Mouse (Mus musculus): Measurements from ENCODE around the gene Lrrc45. TPM values are rescaled to one million over a fixed set of nuclear protein-coding genes. Genes with fewer than 3 reads are reported as not detected.
"Not testable (repeated sequence)": the region's sequence is repeated elsewhere in the genome, so short reads cannot be mapped to it uniquely, and the experiment has no call there.

The Lrrc45 gene
- polyA plus RNA-seq, 1 experiment from 2014 or later, result 86.6 TPM

DNA sequence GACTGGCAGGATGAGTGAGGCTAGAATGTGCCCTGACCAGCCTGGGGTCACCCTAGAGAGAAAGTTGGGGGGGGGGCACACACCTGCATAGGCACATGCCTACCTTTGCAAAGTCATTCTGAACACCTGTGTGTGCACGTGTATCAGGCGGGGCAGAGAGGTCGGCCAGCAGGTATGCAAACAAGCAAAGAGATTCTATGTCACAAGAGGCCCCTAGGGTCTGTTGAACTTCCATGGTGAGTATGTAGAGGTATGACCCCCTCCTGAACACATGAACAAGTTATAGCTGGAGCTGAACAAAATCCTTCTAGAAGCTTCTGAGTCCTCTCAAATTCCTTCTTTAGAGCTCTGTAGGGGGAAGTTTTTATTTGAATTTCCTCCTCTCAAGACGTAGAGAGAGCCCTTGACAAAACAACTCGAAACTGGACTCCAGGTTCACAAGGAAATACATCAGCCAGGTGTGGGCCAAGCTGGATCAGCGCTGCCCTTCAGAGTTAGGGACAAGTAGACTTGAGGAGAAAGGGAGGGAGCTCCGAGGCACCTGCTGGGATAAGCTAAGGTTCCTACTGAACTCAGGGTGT, 30.5 kb downstream of the Lrrc45 start:
- 79% methylated on average over 7 of the region's 7 CpGs for WGBS
- ATAC-seq, result no peak

DNA sequence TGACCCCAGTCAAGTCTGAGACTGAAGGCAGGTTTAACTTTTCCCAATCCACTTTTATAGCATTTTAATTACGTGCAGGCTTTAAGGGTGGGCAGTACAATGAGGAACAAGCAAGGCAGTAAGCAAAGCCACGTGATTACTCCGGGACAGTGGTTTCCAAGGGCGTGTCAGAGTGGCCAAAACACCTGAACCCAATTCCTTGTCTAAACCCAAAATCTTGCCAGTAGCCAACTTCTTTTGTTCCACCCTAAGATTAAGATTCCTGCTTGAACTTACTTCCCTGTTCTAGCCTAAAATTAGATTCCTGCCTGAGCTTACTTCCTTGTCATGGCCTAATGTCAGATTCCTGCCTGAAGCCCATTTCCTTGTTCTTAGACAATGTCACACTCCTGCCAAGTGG, 34.2 kb downstream of the Lrrc45 start:
- Histone ChIP-seq H3K36me3 (ENCODE audit: control insufficient read depth, insufficient read depth, low read length) (no peaks in the 10 kb centered on the region), H3K9me3 (replicated peaks; ENCODE audit: control insufficient read depth, low read length, poor library complexity, severe bottlenecking) (no peaks in the 10 kb centered on the region), H3K27me3 (ENCODE audit: control insufficient read depth, insufficient read depth, low read depth, low read length) (no peaks in the 10 kb centered on the region), H3K4me2 (ENCODE audit: low read length) (no peak overlapping the region), H3K4me3 (ENCODE audit: low read depth, low read length) (no peak overlapping the region), H3K4me1 (ENCODE audit: control insufficient read depth, insufficient read depth, low read length) (no peaks in the 10 kb centered on the region), H3K9ac (ENCODE audit: low read depth, low read length) (no peak overlapping the region), H3K27ac (ENCODE audit: low read length) (no peak overlapping the region)
- 80% methylated on average over 4 of the region's 4 CpGs for WGBS
- ATAC-seq, result no peak

More for the DNA sequence above, 30.5 kb downstream of the Lrrc45 start:
- H3K36me3 ChIP-seq (ENCODE audit: control insufficient read depth, insufficient read depth, low read length), result no peaks in the 10 kb centered on the region
- H3K27me3 ChIP-seq (ENCODE audit: control insufficient read depth, insufficient read depth, low read depth, low read length), result no peaks in the 10 kb centered on the region
- no peaks in the 10 kb centered on the region for H3K9me3 ChIP-seq (replicated peaks; ENCODE audit: control insufficient read depth, low read length, poor library complexity, severe bottlenecking)
- H3K4me3 ChIP-seq (ENCODE audit: low read depth, low read length), result no peak overlapping the region
- H3K4me2 ChIP-seq (ENCODE audit: low read length), result no peak overlapping the region
- H3K9ac ChIP-seq (ENCODE audit: low read depth, low read length), result no peak overlapping the region
- H3K4me1 ChIP-seq (ENCODE audit: control insufficient read depth, insufficient read depth, low read length), result no peaks in the 10 kb centered on the region
- no peak overlapping the region for H3K27ac ChIP-seq (ENCODE audit: low read length)

DNA sequence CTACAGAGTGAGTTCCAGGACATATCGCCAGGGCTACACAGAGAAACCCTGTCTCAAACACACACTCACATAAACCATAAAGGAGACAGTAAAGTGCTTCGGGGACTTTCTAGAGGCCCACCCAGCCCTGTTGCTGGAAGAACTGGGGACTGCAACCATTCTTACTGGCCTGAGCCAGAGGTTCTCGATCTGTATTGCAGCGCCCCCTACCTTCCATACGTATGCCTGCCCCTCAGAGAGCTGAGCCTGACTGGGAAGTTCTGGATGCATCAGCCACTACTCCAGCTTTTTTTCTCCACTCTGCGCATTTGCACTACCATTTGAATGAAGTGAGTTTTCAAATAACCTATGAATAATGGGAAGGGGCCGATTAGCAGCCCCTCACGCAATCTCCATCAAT, 35.7 kb downstream of the Lrrc45 start:
- Histone ChIP-seq H3K4me2 (ENCODE audit: low read length) (no peak overlapping the region), H3K9ac (ENCODE audit: low read depth, low read length) (no peak overlapping the region), H3K36me3 (ENCODE audit: control insufficient read depth, insufficient read depth, low read length) (no peaks in the 10 kb centered on the region), H3K4me3 (ENCODE audit: low read depth, low read length) (no peak overlapping the region), H3K27me3 (ENCODE audit: control insufficient read depth, insufficient read depth, low read depth, low read length) (no peaks in the 10 kb centered on the region), H3K27ac (ENCODE audit: low read length) (no peak overlapping the region), H3K9me3 (replicated peaks; ENCODE audit: control insufficient read depth, low read length, poor library complexity, severe bottlenecking) (no peaks in the 10 kb centered on the region), H3K4me1 (ENCODE audit: control insufficient read depth, insufficient read depth, low read length) (no peaks in the 10 kb centered on the region)
- 64% methylated on average over 8 of the region's 8 CpGs for WGBS
- ATAC-seq, result no peak

- Histone ChIP-seq H3K4me3 (ENCODE audit: low read depth, low read length) (no peak overlapping the region), H3K27ac (ENCODE audit: low read length) (no peak overlapping the region)
- ATAC-seq, result no peak
Observed at GRCm38 (mm10) chr11:120751606-120752005, 37.9 kb downstream of the Lrrc45 start.

GRCm38 (mm10) chr11:120760236-120760635, 46.5 kb downstream of the Lrrc45 start:
- Histone ChIP-seq H3K9me3 (replicated peaks; ENCODE audit: control insufficient read depth, low read length, poor library complexity, severe bottlenecking) (peaks cover 4% of the 10 kb centered on the region; the same call in 1 of the 2 replicates), H3K27ac (ENCODE audit: low read length) (no peak overlapping the region), H3K36me3 (ENCODE audit: control insufficient read depth, insufficient read depth, low read length) (no peaks in the 10 kb centered on the region), H3K4me2 (ENCODE audit: low read length) (no peak overlapping the region), H3K9ac (ENCODE audit: low read depth, low read length) (no peak overlapping the region), H3K27me3 (ENCODE audit: control insufficient read depth, insufficient read depth, low read depth, low read length) (peaks cover 3% of the 10 kb centered on the region), H3K4me3 (ENCODE audit: low read depth, low read length) (no peak overlapping the region), H3K4me1 (ENCODE audit: control insufficient read depth, insufficient read depth, low read length) (no peaks in the 10 kb centered on the region)
- WGBS, result 88% methylated on average over 9 of the region's 9 CpGs
- no peak for ATAC-seq

More at GRCm38 (mm10) chr11:120751606-120752005, 37.9 kb downstream of the Lrrc45 start:
- whole genome bisulfite sequencing, result 66% methylated on average over 4 of the region's 4 CpGs
- Histone ChIP-seq H3K4me1 (ENCODE audit: control insufficient read depth, insufficient read depth, low read length) (no peaks in the 10 kb centered on the region), H3K9me3 (replicated peaks; ENCODE audit: control insufficient read depth, low read length, poor library complexity, severe bottlenecking) (no peaks in the 10 kb centered on the region), H3K9ac (ENCODE audit: low read depth, low read length) (no peak overlapping the region), H3K36me3 (ENCODE audit: control insufficient read depth, insufficient read depth, low read length) (no peaks in the 10 kb centered on the region), H3K4me2 (ENCODE audit: low read length) (no peak overlapping the region), H3K27me3 (ENCODE audit: control insufficient read depth, insufficient read depth, low read depth, low read length) (no peaks in the 10 kb centered on the region)

DNA sequence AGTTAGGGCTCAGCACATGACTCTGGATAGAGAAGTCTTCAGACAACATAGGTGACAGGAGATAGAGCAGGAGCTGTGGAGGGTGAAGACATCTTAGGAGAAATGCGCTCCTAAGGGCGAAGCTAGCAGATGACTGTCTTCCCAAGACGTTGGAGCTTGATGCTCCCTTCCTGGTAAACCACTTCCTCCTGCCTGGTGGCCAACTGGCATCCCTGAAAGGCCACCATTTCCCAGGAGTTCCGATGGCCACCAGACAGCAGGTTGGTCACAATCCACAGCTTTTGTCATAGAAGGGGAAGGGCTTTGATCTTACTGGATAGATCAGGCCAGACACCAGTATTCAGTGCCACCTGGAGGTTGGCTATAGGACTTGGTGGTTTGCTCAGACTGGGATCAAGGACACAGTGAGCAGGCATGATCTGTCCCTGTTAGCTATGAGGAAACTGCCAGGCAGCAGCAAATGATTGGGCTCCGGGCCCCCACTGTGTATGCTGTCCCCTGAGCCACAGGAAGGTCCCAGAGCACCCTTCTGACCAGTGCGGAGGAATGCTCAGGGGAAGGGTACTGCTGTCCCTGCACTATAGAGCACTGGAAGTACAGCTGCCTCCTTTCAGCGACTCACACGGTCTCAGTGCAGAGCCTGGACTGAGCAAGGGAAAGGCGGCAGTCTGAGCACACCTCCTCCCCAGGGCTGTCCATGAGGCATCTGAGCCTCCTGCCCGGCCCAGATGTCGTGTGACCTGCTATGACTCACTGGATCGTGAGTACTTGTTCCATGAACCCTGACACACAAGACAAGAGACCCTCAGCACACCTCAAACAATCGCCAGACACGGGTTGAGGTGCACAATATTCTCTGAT, 48.3 kb downstream of the Lrrc45 start:
- no peak overlapping the region for H3K9ac ChIP-seq (ENCODE audit: low read depth, low read length)
- 78% methylated on average over 14 of the region's 14 CpGs for WGBS
- ATAC-seq, result no peak

GRCm38 (mm10) chr11:120762672-120763041, 48.9 kb downstream of the Lrrc45 start, which contains the start of gene Hmga1b:
Gene Hmga1b, plus strand, starts transcription at chr11:120762794.
- ATAC-seq; H3K27me3 ChIP-seq (ENCODE audit: control insufficient read depth, insufficient read depth, low read depth, low read length); H3K4me1 ChIP-seq (ENCODE audit: control insufficient read depth, insufficient read depth, low read length); H3K27ac ChIP-seq (ENCODE audit: low read length); H3K4me2 ChIP-seq (ENCODE audit: low read length); H3K9me3 ChIP-seq (replicated peaks; ENCODE audit: control insufficient read depth, low read length, poor library complexity, severe bottlenecking); H3K9ac ChIP-seq (ENCODE audit: low read depth, low read length); H3K36me3 ChIP-seq (ENCODE audit: control insufficient read depth, insufficient read depth, low read length); H3K4me3 ChIP-seq (ENCODE audit: low read depth, low read length): not testable (repeated sequence)
- WGBS, result 30% methylated on average over 11 of the region's 14 CpGs

More for the DNA sequence above, 48.3 kb downstream of the Lrrc45 start:
- H3K36me3 ChIP-seq (ENCODE audit: control insufficient read depth, insufficient read depth, low read length), result no peaks in the 10 kb centered on the region
- H3K4me3 ChIP-seq (ENCODE audit: low read depth, low read length), result no peak overlapping the region
- no peaks in the 10 kb centered on the region for H3K4me1 ChIP-seq (ENCODE audit: control insufficient read depth, insufficient read depth, low read length)
- H3K4me2 ChIP-seq (ENCODE audit: low read length), result no peak overlapping the region
- peaks cover 3% of the 10 kb centered on the region for H3K27me3 ChIP-seq (ENCODE audit: control insufficient read depth, insufficient read depth, low read depth, low read length)
- peaks cover 4% of the 10 kb centered on the region; the same call in 1 of the 2 replicates for H3K9me3 ChIP-seq (replicated peaks; ENCODE audit: control insufficient read depth, low read length, poor library complexity, severe bottlenecking)
- H3K27ac ChIP-seq (ENCODE audit: low read length), result no peak overlapping the region

DNA sequence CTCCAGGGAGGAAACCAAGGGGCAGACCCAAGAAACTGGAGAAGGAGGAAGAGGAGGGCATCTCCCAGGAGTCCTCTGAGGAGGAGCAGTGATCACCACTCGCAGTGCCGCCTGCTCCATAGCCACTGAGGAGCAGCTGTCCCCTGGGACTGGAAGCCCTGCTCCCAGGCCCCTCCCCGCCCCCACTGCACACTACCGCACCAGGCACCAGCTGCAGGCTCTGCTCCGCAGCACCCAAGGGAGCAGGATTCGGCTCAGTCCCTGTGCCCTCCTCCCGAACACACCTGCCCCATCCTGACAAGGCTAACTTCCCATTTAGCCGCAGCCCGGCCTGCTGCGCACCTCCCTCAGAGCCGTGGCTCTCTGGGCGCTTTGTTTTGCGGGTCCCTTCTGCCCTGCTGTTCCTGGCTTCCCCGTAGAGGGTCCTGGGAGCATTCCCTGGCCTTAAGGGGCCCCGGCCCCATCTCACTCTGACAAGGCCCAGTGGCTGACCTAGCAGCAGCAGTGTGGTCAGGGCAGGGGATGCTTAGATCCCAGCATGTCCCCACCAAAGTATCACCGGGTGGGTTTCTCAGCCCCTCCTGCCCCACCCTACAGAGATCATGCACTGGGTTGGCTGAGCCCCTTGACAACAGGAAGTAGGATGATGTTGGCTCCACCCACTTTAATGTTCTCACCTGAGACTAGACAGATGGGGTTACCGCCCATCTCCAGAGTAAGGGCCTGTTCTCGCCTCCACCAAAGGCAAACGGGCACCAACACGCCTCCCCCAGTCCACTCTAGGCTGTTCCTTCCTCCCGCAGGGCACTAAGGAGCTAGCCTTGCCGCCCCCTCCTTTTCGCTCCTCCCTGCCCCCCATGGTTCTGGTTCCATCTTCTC, 49.6 kb downstream of the Lrrc45 start:
- not testable (repeated sequence) for H3K9ac ChIP-seq (ENCODE audit: low read depth, low read length); H3K27me3 ChIP-seq (ENCODE audit: control insufficient read depth, insufficient read depth, low read depth, low read length); H3K4me3 ChIP-seq (ENCODE audit: low read depth, low read length); H3K36me3 ChIP-seq (ENCODE audit: control insufficient read depth, insufficient read depth, low read length); H3K4me1 ChIP-seq (ENCODE audit: control insufficient read depth, insufficient read depth, low read length); H3K27ac ChIP-seq (ENCODE audit: low read length); H3K9me3 ChIP-seq (replicated peaks; ENCODE audit: control insufficient read depth, low read length, poor library complexity, severe bottlenecking); H3K4me2 ChIP-seq (ENCODE audit: low read length)
- 0 out of 2 replicates have a peak, but pooled peaks have one; percentile 42 for ATAC-seq
- whole genome bisulfite sequencing, result 17% methylated on average over 1 of the region's 23 CpGs

All from midbrain, embryonic 16.5 days (tissue).